Mouse (Mus musculus) embryonic facial prominence, embryonic 12.5 days (tissue): ENCODE data around the gene Aqp9. TPM values are rescaled to one million over a fixed set of nuclear protein-coding genes. Genes with fewer than 3 reads are reported as not detected.

Source experiments
- ATAC-seq: fragments of 200-750 bp; cut with Nextera tagmentation; 2 replicates; pipeline ENCODE4 v1.8.0; 2017; ENCODE audit not compliant: insufficient number of reproducible peaks, insufficient read depth, low FRiP score, low TSS enrichment
- H3K27ac ChIP-seq: fragments of 300-500 bp; sonication (generic); 2 replicates; pipeline ENCODE4 v1.5.1; 2016; ENCODE audit warnings: mild to moderate bottlenecking
- H3K27me3 ChIP-seq: fragments of 300-500 bp; sonication (generic); 2 replicates; pipeline ENCODE4 v1.6.1; 2016; ENCODE audit warnings: mild to moderate bottlenecking, moderate library complexity
- H3K36me3 ChIP-seq: fragments of 300-500 bp; sonication (generic); 2 replicates; pipeline ENCODE4 v1.6.1; 2016; ENCODE audit warnings: mild to moderate bottlenecking
- H3K4me1 ChIP-seq: fragments of 300-500 bp; sonication (generic); 2 replicates; pipeline ENCODE4 v1.6.1; 2016
- H3K4me2 ChIP-seq: fragments of 300-500 bp; sonication (generic); replicated peaks from 2 replicates; pipeline ENCODE4 v1.6.1; 2016; ENCODE audit warnings: mild to moderate bottlenecking, moderate library complexity
- H3K4me3 ChIP-seq: fragments of 300-500 bp; sonication (generic); 2 replicates; pipeline ENCODE4 v1.5.1; 2016; ENCODE audit warnings: mild to moderate bottlenecking
- H3K9ac ChIP-seq: fragments of 300-500 bp; sonication (generic); 2 replicates; pipeline ENCODE4 v1.6.1; 2016; ENCODE audit warnings: mild to moderate bottlenecking, moderate library complexity
- H3K9me3 ChIP-seq: fragments of 300-500 bp; sonication (generic); 2 replicates; pipeline ENCODE4 v1.6.1; 2016; ENCODE audit warnings: mild to moderate bottlenecking, moderate library complexity
- WGBS: fragments of 180-500 bp; shearing (Covaris S2); methylation state at CpG from one replicate; pipeline ENCODE4 v1.1.7; 2016; 5-methylcytosine and 5-hydroxymethylcytosine counted together
- polyA plus RNA-seq: library from polyadenylated mRNA; unstranded; fragments of >200 nt; fragmentation: Nextera tagmentation; extraction: Ambion mirVana; gene quantifications from 2 replicates; pipeline ENCODE4 v1.2.1, GENCODE M21; 2016

The Aqp9 gene
- polyA plus RNA-seq, 1 experiment from 2014 or later: not detected

GRCm38 (mm10) chr9:71166019-71166705, 2.3 kb downstream of the Aqp9 start:
- no peak for ATAC-seq
- no peaks in the 10 kb centered on the region for H3K36me3 ChIP-seq
- H3K4me1 ChIP-seq: peaks cover 4% of the 10 kb centered on the region; the same call in 1 of the 2 replicates
- H3K27me3 ChIP-seq: no peaks in the 10 kb centered on the region
- H3K27ac ChIP-seq: no peak overlapping the region
- no peaks in the 10 kb centered on the region for H3K9me3 ChIP-seq
- 83% methylated on average over 5 of the region's 5 CpGs for WGBS
- no peak overlapping the region for H3K9ac ChIP-seq
- no peak overlapping the region for H3K4me3 ChIP-seq
- no peak overlapping the region for H3K4me2 ChIP-seq

DNA sequence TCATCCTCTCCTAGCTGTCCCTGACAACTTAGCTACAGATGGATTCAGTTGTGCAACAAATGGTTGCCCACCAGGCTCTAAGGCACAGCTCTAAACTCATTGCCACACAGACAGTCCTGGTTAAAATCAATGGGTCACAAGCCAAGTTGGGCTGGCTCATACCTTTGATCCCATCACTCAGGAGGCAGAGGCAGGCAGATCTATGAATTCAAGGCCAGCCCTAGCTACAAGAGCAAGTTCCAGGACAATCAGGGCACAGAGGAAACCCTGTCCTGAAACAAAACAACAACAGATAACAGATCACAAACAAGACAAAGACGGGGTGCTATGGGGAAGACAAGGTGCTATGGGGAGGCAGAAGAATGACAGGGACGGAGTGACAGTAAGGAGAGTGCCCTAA, 3.0 kb downstream of the Aqp9 start:
- 90% methylated on average over 2 of the region's 2 CpGs for WGBS
- Histone ChIP-seq H3K4me1 (peaks cover 4% of the 10 kb centered on the region; the same call in 1 of the 2 replicates), H3K9me3 (no peaks in the 10 kb centered on the region), H3K9ac (no peak overlapping the region), H3K27ac (no peak overlapping the region), H3K4me3 (no peak overlapping the region), H3K36me3 (no peaks in the 10 kb centered on the region), H3K4me2 (no peak overlapping the region), H3K27me3 (no peaks in the 10 kb centered on the region)
- ATAC-seq: no peak

- Histone ChIP-seq H3K9ac (no peak overlapping the region), H3K4me1 (peaks cover 4% of the 10 kb centered on the region; the same call in 1 of the 2 replicates), H3K9me3 (no peaks in the 10 kb centered on the region), H3K4me2 (no peak overlapping the region), H3K27ac (no peak overlapping the region), H3K27me3 (no peaks in the 10 kb centered on the region), H3K36me3 (no peaks in the 10 kb centered on the region), H3K4me3 (no peak overlapping the region)
- 89% methylated on average over 6 of the region's 6 CpGs for WGBS
- no peak for ATAC-seq
These were observed 3.4 kb downstream of the Aqp9 start for GRCm38 (mm10) chr9:71165061-71165460.

DNA sequence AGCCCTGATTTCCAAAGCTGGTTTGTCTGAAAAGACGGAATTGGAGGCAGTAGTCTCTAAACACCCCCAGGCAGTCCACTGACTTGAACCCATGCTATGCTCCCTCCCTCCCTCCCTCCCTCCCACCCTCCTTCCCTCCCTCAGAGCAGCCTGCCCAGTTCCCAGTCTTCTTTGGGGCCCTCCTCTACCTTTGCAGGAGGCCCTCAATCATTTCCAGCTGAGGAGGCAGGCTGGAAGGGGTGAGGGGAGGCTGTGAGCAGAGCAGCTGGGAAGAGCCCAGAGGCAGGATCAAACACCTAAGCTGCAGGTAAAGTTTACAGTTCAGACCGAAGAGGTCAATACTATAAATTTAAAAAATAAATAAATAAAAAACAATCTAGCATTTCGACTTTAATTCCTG, 4.1 kb downstream of the Aqp9 start:
- Histone ChIP-seq H3K4me3 (no peak overlapping the region), H3K4me2 (no peak overlapping the region), H3K27me3 (no peaks in the 10 kb centered on the region), H3K4me1 (peaks cover 4% of the 10 kb centered on the region; the same call in 1 of the 2 replicates), H3K9me3 (no peaks in the 10 kb centered on the region), H3K36me3 (no peaks in the 10 kb centered on the region), H3K27ac (no peak overlapping the region), H3K9ac (no peak overlapping the region)
- no peak for ATAC-seq
- 60% methylated on average over 3 of the region's 3 CpGs for WGBS

DNA sequence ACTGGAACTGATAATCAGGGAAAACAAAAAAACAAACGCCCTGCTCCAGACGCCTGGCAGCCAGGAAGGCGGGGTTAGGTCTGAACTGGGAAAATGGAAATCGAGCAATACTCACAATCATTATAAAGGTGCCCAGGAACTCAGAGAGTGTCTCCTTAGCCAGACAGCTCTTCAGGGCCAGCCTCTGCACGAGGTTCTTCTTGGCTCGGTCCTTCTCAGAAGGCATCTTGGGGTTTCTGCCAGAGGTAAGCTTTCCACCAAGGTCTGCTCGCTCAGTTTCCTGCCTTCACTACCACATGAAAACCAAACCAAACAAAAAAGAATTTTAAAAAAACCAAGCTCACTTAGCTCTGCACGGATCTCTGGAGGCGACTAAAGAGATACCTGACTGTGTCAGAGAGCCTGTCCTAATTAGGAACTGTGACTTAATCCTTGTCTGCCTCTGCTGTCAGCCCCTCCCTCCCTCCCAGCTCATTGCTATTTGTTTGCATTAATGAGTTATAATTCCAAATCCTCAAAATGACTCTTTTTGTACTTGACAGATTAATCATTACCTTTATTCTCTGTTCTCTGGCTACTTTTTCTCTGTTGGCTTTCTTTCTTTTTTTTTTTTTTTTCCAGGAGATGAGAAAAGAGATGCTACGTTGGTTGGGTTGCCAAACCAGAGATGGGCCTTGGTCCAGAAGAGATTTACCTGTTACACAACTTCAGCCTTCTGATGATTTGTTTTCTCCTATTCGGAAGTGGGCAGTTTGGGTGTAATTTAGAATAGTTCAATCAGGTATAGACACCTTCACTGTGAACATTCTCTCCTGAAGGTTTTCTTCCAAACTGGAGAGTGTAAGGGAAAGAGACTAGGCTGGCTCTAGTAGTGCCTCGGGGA, 5.4 kb downstream of the Aqp9 start:
- Histone ChIP-seq H3K4me2 (no peak overlapping the region), H3K4me1 (no peaks in the 10 kb centered on the region), H3K27ac (no peak overlapping the region), H3K9ac (no peak overlapping the region), H3K27me3 (no peaks in the 10 kb centered on the region), H3K36me3 (no peaks in the 10 kb centered on the region), H3K4me3 (no peak overlapping the region), H3K9me3 (no peaks in the 10 kb centered on the region)
- 65% methylated on average over 12 of the region's 12 CpGs for WGBS
- ATAC-seq: no peak

DNA sequence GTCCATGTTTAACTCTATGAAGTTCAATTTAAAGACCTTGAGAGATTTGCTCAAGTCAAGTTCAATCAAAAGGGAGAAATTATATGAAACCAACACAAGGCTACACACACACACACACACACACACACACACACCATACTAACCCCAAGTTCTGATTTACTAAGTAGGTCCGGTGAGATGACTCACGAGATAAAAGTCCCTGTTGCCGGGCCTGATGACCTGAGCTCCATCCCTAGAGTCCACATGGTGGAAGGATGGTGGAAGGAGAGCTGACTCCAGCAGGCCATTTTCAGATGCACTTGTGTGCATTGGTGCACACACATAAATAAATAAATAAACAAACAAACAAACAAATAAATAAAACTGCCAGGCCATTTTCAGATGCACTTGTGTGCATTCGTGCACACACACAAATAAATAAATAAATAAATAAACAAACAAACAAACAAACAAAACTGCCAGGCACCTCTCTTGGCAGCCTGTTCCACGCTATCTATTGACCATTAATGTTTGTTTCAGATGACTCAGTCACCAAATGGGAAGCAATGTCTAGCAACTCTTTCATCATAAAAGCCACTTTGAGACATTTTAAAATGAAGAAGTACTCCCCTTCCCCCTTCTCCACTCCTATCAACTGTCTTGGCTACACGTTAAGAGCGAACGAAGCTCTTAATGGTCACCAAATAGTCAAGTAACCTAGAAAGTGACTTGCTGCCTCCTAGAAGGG, 6.2 kb downstream of the Aqp9 start:
- no peak overlapping the region for H3K4me3 ChIP-seq

GRCm38 (mm10) chr9:71160849-71161711, 7.4 kb downstream of the Aqp9 start:
- Histone ChIP-seq H3K4me3 (no peak overlapping the region), H3K9me3 (no peaks in the 10 kb centered on the region), H3K27ac (no peak overlapping the region), H3K9ac (no peak overlapping the region), H3K36me3 (no peaks in the 10 kb centered on the region), H3K4me2 (no peak overlapping the region), H3K27me3 (no peaks in the 10 kb centered on the region), H3K4me1 (0 out of 2 replicates have a peak, but pooled peaks cover 3% of the 10 kb centered on the region)
- ATAC-seq: no peak
- 86% methylated on average over 13 of the region's 13 CpGs for WGBS

More for the DNA sequence above, 6.2 kb downstream of the Aqp9 start:
- H3K27ac ChIP-seq: no peak overlapping the region
- H3K36me3 ChIP-seq: no peaks in the 10 kb centered on the region
- H3K9me3 ChIP-seq: no peaks in the 10 kb centered on the region
- no peaks in the 10 kb centered on the region for H3K4me1 ChIP-seq
- no peaks in the 10 kb centered on the region for H3K27me3 ChIP-seq
- H3K9ac ChIP-seq: no peak overlapping the region
- no peak overlapping the region for H3K4me2 ChIP-seq
- WGBS: 87% methylated on average over 8 of the region's 8 CpGs
- ATAC-seq: no peak

DNA sequence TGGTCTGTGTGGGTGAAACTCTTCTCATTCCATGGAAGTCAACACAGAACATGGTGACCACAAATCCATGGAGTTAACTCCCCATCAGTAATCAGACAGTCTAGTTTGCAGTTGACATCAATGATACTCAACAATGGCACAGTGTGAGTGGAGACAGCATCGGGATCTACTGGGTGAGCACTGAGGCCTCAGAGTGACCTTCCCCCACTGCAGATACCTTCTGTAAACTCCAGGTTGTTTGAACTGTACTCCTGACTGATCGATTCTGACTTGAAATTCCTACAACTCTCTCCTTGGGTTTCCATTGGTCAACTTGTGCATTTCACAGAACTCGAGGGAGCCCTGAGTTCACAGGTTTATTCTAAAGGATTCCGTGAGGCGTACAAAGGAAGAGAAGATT, 8.8 kb downstream of the Aqp9 start:
- Histone ChIP-seq H3K27me3 (no peaks in the 10 kb centered on the region), H3K27ac (no peak overlapping the region), H3K36me3 (no peaks in the 10 kb centered on the region), H3K4me3 (no peak overlapping the region), H3K4me2 (no peak overlapping the region), H3K9ac (no peak overlapping the region), H3K9me3 (no peaks in the 10 kb centered on the region), H3K4me1 (0 out of 2 replicates have a peak, but pooled peaks cover 3% of the 10 kb centered on the region)
- WGBS: 88% methylated on average over 5 of the region's 5 CpGs
- no peak for ATAC-seq

DNA sequence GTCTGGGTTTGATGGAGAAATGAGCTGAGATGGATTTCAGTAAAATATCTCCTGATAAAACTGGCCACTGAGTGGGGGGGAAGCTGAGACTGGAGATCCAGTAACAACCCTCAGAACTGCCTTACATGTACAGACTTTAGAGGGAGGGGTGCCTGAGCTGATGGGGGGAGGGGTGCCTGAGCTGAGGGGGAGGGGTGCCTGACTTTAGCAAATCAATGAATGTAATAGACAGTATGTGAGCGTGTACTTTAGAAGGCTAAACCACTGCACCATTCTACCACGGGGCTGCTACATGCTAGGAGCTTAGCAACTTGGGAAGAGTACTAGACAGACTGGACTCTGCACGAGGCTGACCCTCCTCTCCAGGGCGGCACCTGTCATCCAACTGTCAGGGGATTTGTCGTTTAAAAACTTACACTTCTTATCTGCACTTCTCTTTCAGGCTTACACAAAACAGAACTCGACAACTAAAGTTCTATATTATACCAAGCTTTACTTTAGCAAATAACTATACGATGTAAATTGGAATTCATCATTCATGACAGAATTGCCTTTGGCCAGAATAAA, 9.3 kb downstream of the Aqp9 start:
- Histone ChIP-seq H3K4me2 (no peak overlapping the region), H3K4me3 (no peak overlapping the region), H3K4me1 (0 out of 2 replicates have a peak, but pooled peaks cover 3% of the 10 kb centered on the region), H3K27me3 (no peaks in the 10 kb centered on the region), H3K9ac (no peak overlapping the region), H3K9me3 (no peaks in the 10 kb centered on the region), H3K36me3 (no peaks in the 10 kb centered on the region), H3K27ac (no peak overlapping the region)
- ATAC-seq: no peak
- 90% methylated on average over 7 of the region's 7 CpGs for WGBS

DNA sequence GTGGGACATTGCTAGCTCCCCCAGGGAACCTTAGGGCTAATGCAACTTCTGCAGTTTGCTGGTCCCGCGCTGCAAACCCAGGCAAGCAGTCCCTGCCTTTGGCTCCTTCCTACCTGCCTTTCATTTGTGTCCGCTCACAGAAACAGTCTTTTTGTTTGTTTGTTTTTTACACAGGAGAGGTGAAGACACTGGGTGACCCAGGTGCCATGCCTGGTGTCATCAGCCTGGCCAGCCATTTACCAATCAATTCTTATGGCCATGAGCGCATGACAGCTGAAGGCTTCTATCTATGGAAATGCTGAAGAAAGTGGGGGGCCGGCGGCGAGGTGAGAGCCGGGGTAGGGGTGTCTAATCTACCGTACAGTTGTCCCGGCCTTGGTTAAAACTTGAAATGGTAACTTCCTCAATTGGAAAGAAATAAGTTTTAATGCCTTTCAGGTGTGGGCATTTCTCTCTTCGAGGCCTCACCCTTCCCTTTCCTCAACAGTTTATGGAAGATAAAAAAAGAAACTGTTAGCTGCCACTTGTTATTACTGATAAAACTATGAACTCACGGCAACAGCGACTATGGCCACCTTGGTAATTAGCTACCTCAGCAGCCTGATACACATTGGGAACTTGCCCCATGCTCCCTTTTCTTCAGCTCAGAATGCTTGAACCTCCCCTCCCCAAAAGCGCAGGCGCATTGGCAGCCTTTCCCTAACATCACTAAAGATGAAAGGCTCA, 10.4 kb downstream of the Aqp9 start:
- no peaks in the 10 kb centered on the region for H3K9me3 ChIP-seq
- no peaks in the 10 kb centered on the region for H3K27me3 ChIP-seq
- WGBS: 86% methylated on average over 15 of the region's 15 CpGs
- ATAC-seq: no peak
- no peak overlapping the region for H3K4me2 ChIP-seq
- no peak overlapping the region for H3K4me3 ChIP-seq
- 0 out of 2 replicates have a peak, but pooled peaks cover 3% of the 10 kb centered on the region for H3K4me1 ChIP-seq
- H3K27ac ChIP-seq: no peak overlapping the region
- H3K9ac ChIP-seq: no peak overlapping the region
- H3K36me3 ChIP-seq: no peaks in the 10 kb centered on the region
